Mouse (Mus musculus) adrenal gland, postnatal 14 days (tissue): ENCODE data around the gene Olfr231. TPM values are rescaled to one million over a fixed set of nuclear protein-coding genes. Genes with fewer than 3 reads are reported as not detected.

Experiments used
- DNase-seq: peaks from one replicate; pipeline ENCODE4 v3.0.0; 2021; ENCODE audit warnings: mixed read lengths
- long read RNA-seq, 2 experiments: library from polyadenylated mRNA; stranded (forward); transcript quantifications; one replicate each; pipeline ENCODE4 v2.0.0; 2021
- total RNA-seq: library from RNA; stranded (reverse); gene quantifications from 2 replicates; pipeline ENCODE4 v1.2.3, GENCODE M21; 2021

Gene Olfr231
- total RNA-seq: not detected in 2 replicates
- long read RNA-seq, experiment 1: 0 reads
- long read RNA-seq, experiment 2: 0 reads

DNA sequence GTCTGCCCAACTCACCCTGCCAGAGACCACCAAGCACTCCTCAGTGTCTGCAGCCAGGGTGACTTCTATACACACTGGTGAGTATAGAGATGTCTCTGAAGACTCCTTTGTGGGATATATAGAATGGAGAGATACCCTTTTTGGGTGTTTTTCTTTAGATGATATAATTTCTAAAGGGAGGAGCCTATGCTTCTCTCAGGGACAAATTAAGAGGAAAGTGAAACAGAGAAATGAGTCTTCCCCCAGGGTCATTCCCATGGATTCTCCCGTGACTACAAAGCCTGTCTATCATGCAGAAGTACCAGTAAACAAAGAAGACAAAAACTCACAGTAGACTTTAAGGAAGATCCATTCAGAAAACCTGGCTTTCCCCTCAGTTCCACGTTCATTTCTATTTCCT lies at the start of gene Olfr231:
Gene Olfr231 (minus strand): TSS at position 101 of the 400 bp plus-strand sequence.
- DNase-seq: no peak

DNA sequence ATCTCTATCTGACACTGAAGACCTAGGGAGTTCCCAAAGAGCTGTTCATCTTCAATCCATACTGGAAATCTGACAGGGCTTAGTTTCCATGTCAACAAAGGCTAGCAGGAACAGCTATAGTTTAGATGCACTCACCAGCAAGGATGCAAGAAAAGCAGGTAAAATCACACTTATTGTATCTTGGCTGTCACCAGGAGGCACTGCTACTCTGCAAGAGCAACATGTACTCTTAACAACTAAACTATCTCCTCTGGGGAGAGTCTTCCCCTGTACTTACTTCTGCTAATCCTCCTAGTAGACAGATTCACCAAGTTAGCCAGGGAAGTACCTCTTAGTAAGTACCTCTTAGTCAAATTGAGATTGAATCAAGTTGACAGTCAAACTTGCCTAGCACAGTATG lies 48.1 kb upstream of the Olfr231 start:
- no peak for DNase-seq

GRCm38 (mm10) chr1:174159095-174159494 lies 38.1 kb upstream of the Olfr231 start:
- no peak for DNase-seq

GRCm38 (mm10) chr1:174158512-174158911 lies 37.5 kb upstream of the Olfr231 start:
- no peak for DNase-seq

DNA sequence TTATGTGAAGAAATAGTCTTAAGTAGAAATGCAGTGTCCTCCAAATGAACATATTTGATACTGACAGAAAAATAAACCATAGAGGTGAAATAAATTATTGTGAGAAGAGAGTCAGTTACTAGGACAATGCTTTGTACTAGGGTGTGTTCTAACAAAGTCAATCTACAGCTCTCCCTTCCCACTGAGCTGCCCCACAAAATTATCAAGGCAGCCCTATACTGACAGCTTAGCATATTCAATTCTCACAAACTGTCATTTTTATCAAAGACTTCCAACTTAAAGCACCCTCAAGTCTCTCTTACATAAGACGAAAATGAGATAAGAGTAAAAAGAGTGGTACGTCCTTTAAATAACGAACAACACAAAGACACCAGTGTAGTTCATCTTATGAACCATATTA lies 36.7 kb upstream of the Olfr231 start:
- DNase-seq: no peak

GRCm38 (mm10) chr1:174155333-174155732 lies 34.4 kb upstream of the Olfr231 start, which contains the start of gene Olfr420:
Gene Olfr420, plus strand, starts transcription at chr1:174155633.
- DNase-seq: no peak

DNA sequence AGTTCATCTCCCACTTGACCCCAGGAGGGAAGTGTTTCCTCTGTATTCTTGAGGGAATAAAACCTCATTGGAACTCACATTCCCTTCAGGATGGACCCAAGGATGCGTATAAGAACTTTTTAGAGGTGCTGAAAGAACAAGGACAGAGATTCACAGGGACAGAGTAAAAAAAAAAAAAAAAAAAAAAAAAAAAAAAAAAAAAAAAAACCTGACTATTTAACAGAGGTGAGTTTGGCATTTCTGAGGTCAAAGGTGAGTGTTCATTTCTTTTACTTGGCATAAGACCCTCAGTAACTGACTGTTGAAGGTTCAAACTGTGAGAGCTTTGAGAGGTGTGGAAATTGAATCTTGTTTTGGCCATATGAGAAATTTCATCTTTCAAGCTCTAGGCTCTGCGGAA lies 28.3 kb upstream of the Olfr231 start:
- DNase-seq: no peak

DNA sequence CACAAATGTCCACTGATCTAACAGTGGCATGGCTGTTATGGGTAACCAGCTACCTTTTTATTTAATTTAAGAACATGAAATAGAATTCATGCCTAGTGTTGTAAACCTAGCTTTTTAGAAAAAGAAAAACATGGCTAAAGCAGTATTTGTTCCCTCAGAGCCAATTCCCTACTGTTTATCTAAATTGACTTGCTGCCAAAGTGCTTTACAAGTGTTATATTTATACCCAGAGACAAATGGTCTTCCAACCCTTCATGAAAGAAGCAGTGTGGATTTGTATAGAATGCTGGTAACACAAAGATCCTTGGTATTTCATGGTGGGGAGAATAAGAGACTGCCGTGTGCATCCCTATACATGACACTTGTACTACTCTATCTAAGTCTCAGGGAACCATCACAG lies 25.7 kb upstream of the Olfr231 start:
- no peak for DNase-seq

GRCm38 (mm10) chr1:174141384-174141783 lies 20.4 kb upstream of the Olfr231 start:
- no peak for DNase-seq

DNA sequence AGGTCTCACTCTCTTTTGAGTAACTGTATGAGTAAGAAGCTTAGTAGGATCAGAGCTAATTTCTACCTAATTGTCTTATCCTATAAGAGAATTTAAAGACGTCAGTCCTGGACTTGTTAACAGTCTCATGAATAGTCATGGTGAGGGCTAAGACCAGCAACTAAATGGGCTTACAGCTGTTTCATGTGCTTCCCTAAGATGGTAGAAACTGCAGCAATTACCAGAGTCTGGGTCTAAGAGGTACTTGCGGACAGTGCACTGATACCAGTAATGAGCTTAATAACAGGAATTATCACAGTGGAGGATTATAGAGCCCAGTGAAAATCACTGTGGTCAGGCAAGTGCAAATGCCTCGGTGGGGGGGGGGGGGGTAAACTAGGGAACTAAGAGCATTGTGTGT lies 11.0 kb upstream of the Olfr231 start:
- no peak for DNase-seq

DNA sequence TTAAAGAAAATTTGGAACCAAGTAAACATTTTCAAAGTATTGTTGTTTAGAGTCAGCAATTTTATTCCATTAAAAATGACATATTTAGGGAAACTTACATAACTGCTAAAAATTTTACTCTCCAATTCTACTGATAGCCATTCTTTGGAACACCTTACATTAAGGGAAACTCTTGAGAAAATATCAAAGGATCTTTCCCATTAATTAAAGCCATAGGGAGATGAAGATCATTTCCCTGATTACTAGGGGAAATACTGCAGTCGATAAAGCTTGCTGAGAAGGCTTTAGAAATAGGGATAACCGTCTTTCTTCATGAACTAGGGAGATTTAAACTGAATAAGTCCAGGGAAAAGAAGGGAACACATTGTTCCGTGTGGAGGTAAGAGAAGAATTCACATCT lies 10.3 kb upstream of the Olfr231 start, which contains the start of gene Olfr424:
Gene Olfr424 (plus strand): TSS at position 301 of the 400 bp plus-strand sequence.
- no peak for DNase-seq

DNA sequence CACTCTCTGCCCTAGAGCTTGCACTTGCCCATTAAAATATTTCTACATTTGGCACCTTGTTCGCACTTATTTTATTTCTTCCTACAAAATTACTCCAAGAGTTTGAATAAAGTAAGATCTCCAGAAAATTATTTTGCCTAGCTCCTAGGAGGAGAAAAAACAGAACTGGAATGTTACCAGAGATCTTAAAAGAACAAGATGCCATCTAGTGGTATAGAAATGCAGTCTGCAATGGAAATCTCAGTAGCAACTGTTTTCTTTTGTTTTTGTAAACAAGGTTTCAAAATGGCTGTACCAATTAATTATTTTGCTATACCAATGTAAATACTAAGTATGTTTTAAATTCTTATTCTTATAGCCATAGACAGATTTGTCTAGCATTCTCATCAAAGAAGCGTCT lies 17.2 kb downstream of the Olfr231 start:
- no peak for DNase-seq

- DNase-seq: no peak
Measured at GRCm38 (mm10) chr1:174096591-174096990, 24.4 kb downstream of the Olfr231 start, which contains the start of gene Olfr427. Gene Olfr427, plus strand, starts transcription at chr1:174096891.

DNA sequence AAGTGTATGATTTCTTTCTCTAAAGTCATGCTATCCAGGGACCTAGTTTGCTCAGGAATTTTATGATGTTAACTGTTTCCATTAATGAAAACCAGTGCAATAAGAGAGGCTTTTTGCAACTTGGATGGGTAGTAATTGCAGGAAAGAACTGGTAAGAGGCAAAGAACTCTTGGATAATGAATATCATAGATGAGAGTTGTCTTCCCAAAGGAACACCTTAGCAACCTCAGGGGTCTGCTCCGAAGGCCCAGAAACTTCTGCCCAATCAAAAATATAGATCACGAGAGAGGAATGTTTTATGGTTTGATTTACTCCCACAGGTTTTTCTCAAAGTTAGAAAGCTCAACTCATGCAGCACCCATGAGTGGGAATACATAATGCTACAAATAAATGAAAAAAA lies 36.9 kb downstream of the Olfr231 start, which contains the start of gene Olfr429:
Gene Olfr429 (plus strand): TSS at position 301 of the 400 bp plus-strand sequence.
- DNase-seq: no peak

GRCm38 (mm10) chr1:174066305-174066704 lies 54.7 kb downstream of the Olfr231 start, which contains the start of gene Olfr430:
Gene Olfr430, plus strand, starts transcription at chr1:174066605.
- DNase-seq: no peak

Other genes with a start within 250 kb of the Olfr231 start
- gene Ifi211, start 208.1 kb downstream of the Olfr231 start, total RNA-seq: 2.1 and 2.7 TPM in 2 replicates
- gene Mndal, start 178.7 kb downstream of the Olfr231 start, total RNA-seq: 11.5 and 27.3 TPM in 2 replicates
- 10.1 and 20.6 TPM in 2 replicates for gene Ifi203, start 178.5 kb downstream of the Olfr231 start, total RNA-seq
- not detected in 2 replicates for gene Ifi202b, start 138.4 kb downstream of the Olfr231 start, total RNA-seq
- 2.6 and 6.6 TPM in 2 replicates for gene Ifi205, start 89.4 kb downstream of the Olfr231 start, total RNA-seq
- not detected in 2 replicates for gene Olfr433, start 80.5 kb downstream of the Olfr231 start, total RNA-seq
- not detected in 2 replicates for gene Olfr432, start 72.0 kb downstream of the Olfr231 start, total RNA-seq
- not detected in 2 replicates for gene Olfr430, start 54.6 kb downstream of the Olfr231 start, total RNA-seq
- not detected in 2 replicates for gene Olfr429, start 36.8 kb downstream of the Olfr231 start, total RNA-seq
- gene Olfr427, start 24.3 kb downstream of the Olfr231 start, total RNA-seq: not detected in 2 replicates
- not detected in 2 replicates for gene Olfr424, start 10.4 kb upstream of the Olfr231 start, total RNA-seq
- not detected in 2 replicates for gene Olfr420, start 34.5 kb upstream of the Olfr231 start, total RNA-seq
- 4.7 and 8.0 TPM in 2 replicates for gene Spta1, start 51.6 kb upstream of the Olfr231 start, total RNA-seq
- gene Olfr419, start 130.9 kb upstream of the Olfr231 start, total RNA-seq: not detected in 2 replicates
- gene Mptx1, start 209.4 kb upstream of the Olfr231 start, total RNA-seq: not detected in 2 replicates
- gene Olfr417, start 244.0 kb upstream of the Olfr231 start, total RNA-seq: not detected in 2 replicates